In the genomic region with DNA sequence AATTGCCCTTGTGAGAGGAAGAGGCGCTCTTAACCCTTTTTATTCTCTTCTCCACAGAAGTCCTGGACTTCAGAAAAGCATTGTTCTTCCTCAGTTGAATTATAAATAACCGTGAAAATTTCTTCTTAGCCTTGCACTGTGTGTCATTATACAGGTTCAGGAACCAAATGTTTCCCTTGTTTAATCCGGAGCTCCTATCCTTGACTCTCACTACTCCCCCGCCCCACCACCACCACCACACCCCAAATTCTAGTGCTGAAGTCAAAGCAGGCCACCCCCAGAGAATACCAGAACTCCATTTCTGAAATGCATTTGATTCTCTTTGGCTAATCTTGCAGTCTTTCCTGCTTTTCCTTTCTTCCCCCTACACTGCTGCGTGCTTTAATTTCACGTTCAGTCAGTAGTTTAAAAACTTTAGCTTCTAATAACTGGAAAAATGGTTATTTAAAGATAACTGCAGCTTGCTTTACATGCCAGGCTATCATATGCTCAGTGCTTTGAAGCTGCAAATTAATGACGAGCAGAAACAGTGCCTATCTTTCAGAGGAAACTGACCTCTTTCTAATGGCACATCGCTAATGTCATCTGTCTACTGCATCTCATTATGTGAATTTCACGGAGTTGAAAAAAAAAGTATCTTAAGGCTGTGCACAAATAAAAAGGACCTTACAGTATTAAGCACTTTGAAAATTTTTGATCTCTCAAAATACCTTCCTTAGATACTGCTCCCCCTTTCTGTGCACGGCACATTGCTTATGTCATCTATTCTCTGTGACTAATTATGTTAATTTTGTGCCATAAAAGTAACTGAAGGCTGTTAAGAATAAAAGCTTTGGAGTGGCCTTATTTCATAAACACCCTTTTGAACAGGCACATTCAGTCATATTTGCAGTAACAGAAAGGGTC, we compare ENCODE assay signal across 12 mouse cellular contexts.
A peak's percentile ranks its signal among the peaks of the same experiment; 100 is the strongest.
DNase-seq lines count a peak whose midpoint lies in the region; ATAC-seq lines count a peak whose summit lies in the region.
"Had no signal": no experiment of that assay in that cellular context is flagged by ENCODE, and none has a peak within 500 bp of the region (broad histone marks: within the 10 kb centered on the region; RNA-seq: fewer than 3 reads in every experiment).

No protein-coding gene starts in this region.

- H3K4me3 ChIP-seq in limb, embryonic 12.5 days (replicated peaks) = no peak overlapping the region
- no peak overlapping the region for H3K4me3 ChIP-seq in limb, embryonic 10.5 days
- H3K4me3 ChIP-seq in forebrain, embryonic 15.5 days = no peak overlapping the region
- no peak overlapping the region for H3K4me3 ChIP-seq in hindbrain, embryonic 16.5 days (ENCODE audit: low read length)
- no peak overlapping the region for H3K4me3 ChIP-seq in neural tube, embryonic 13.5 days
- H3K4me3 ChIP-seq: stomach, embryonic 15.5 days had no signal

- peaks cover 3% of the 10 kb centered on the region; the same call in 1 of the 2 replicates for H3K4me1 ChIP-seq in limb, embryonic 12.5 days (replicated peaks)
- peaks cover 7% of the 10 kb centered on the region; the same call in 1 of the 2 replicates for H3K4me1 ChIP-seq in limb, embryonic 10.5 days
- H3K4me1 ChIP-seq in forebrain, embryonic 15.5 days = peaks cover 12% of the 10 kb centered on the region
- H3K4me1 ChIP-seq in hindbrain, embryonic 16.5 days (ENCODE audit: control insufficient read depth, insufficient read depth, low read depth, low read length) = peaks cover 5% of the 10 kb centered on the region
- H3K4me1 ChIP-seq in neural tube, embryonic 13.5 days (replicated peaks) = peaks cover 16% of the 10 kb centered on the region

- no peak overlapping the region for H3K4me2 ChIP-seq in limb, embryonic 12.5 days
- H3K4me2 ChIP-seq in forebrain, embryonic 15.5 days (replicated peaks) = peak overlapping the region; percentile 32
- H3K4me2 ChIP-seq in hindbrain, embryonic 16.5 days (ENCODE audit: low read length) = peak overlapping the region; percentile 35
- peak overlapping the region; percentile 38 for H3K4me2 ChIP-seq in neural tube, embryonic 13.5 days
- H3K4me2 ChIP-seq: stomach, embryonic 15.5 days had no signal

- ATAC-seq in limb, embryonic 12.5 days (ENCODE audit: insufficient number of reproducible peaks, insufficient read depth, low FRiP score, low TSS enrichment, low read depth) = 0 out of 2 replicates have a peak, but pooled peaks have one; percentile 31
- peak; percentile 83 for ATAC-seq in forebrain, embryonic 15.5 days (replicated peaks)
- ATAC-seq in hindbrain, embryonic 16.5 days = peak; percentile 75
- ATAC-seq in neural tube, embryonic 13.5 days (ENCODE audit: low read depth) = peak; percentile 78

- H3K9me3 ChIP-seq in limb, embryonic 12.5 days = no peaks in the 10 kb centered on the region
- no peaks in the 10 kb centered on the region for H3K9me3 ChIP-seq in limb, embryonic 10.5 days (replicated peaks)
- no peaks in the 10 kb centered on the region for H3K9me3 ChIP-seq in forebrain, embryonic 15.5 days
- no peaks in the 10 kb centered on the region for H3K9me3 ChIP-seq in hindbrain, embryonic 16.5 days (ENCODE audit: control insufficient read depth, low read length)
- no peaks in the 10 kb centered on the region for H3K9me3 ChIP-seq in neural tube, embryonic 13.5 days
- H3K9me3 ChIP-seq: stomach, embryonic 15.5 days had no signal

- H3K9ac ChIP-seq in limb, embryonic 12.5 days (replicated peaks) = no peak overlapping the region
- H3K9ac ChIP-seq in forebrain, embryonic 15.5 days (replicated peaks) = no peak overlapping the region
- no peak overlapping the region for H3K9ac ChIP-seq in hindbrain, embryonic 16.5 days (ENCODE audit: low read depth, low read length)
- no peak overlapping the region for H3K9ac ChIP-seq in neural tube, embryonic 13.5 days
- H3K9ac ChIP-seq: stomach, embryonic 15.5 days had no signal

- H3K27ac ChIP-seq in limb, embryonic 12.5 days = no peak overlapping the region
- no peak overlapping the region for H3K27ac ChIP-seq in limb, embryonic 10.5 days
- no peak overlapping the region for H3K27ac ChIP-seq in forebrain, embryonic 15.5 days (replicated peaks)
- H3K27ac ChIP-seq in hindbrain, embryonic 16.5 days (ENCODE audit: low read depth, low read length) = no peak overlapping the region
- H3K27ac ChIP-seq in neural tube, embryonic 13.5 days (replicated peaks) = peak overlapping the region; percentile 49; the same call in 1 of the 2 replicates
- H3K27ac ChIP-seq: macrophage; stomach, embryonic 15.5 days had no signal

- no peaks in the 10 kb centered on the region for H3K27me3 ChIP-seq in limb, embryonic 12.5 days
- H3K27me3 ChIP-seq in limb, embryonic 10.5 days (ENCODE audit: low read depth, poor library complexity, severe bottlenecking) = no peaks in the 10 kb centered on the region
- H3K27me3 ChIP-seq in forebrain, embryonic 15.5 days = no peaks in the 10 kb centered on the region
- no peaks in the 10 kb centered on the region for H3K27me3 ChIP-seq in hindbrain, embryonic 16.5 days (replicated peaks; ENCODE audit: control insufficient read depth, insufficient read depth, low read length)
- H3K27me3 ChIP-seq in neural tube, embryonic 13.5 days = no peaks in the 10 kb centered on the region
- H3K27me3 ChIP-seq: stomach, embryonic 15.5 days had no signal

- 59% methylated on average over 10 of the region's 10 CpGs for WGBS in limb, embryonic 12.5 days
- WGBS in limb, embryonic 10.5 days = 64% methylated on average over 10 of the region's 10 CpGs
- 19% methylated on average over 10 of the region's 10 CpGs for WGBS in forebrain, embryonic 15.5 days
- WGBS in hindbrain, embryonic 16.5 days = 20% methylated on average over 10 of the region's 10 CpGs
- 19% methylated on average over 10 of the region's 10 CpGs for WGBS in neural tube, embryonic 13.5 days

- no peak for DNase-seq in limb, embryonic 10.5 days (ENCODE audit: low spot score)
- DNase-seq in urinary bladder, adult 18-20 months (ENCODE audit: low spot score in 2 of 2) = no peak
- DNase-seq in left cerebral cortex, adult 18-20 months (ENCODE audit: low spot score in 2 of 2) = no peak
- DNase-seq: kidney, adult 2 months; right cerebral cortex, postnatal 4 days; thymus, postnatal 36 days had no signal

- no peaks in the 10 kb centered on the region for H3K36me3 ChIP-seq in limb, embryonic 12.5 days
- H3K36me3 ChIP-seq in limb, embryonic 10.5 days = no peaks in the 10 kb centered on the region
- no peaks in the 10 kb centered on the region for H3K36me3 ChIP-seq in forebrain, embryonic 15.5 days
- H3K36me3 ChIP-seq in hindbrain, embryonic 16.5 days (ENCODE audit: control insufficient read depth, insufficient read depth, low read length) = no peaks in the 10 kb centered on the region
- H3K36me3 ChIP-seq in neural tube, embryonic 13.5 days = no peaks in the 10 kb centered on the region
- H3K36me3 ChIP-seq: stomach, embryonic 15.5 days had no signal

Comparison
In these comparisons a context has a peak if more than half of its experiments do, and no peak if none do; other contexts are left out.
1. ATAC-seq: peak in every context shown above with its lines; median percentile 83 in forebrain, embryonic 15.5 days; 78 in neural tube, embryonic 13.5 days; 75 in hindbrain, embryonic 16.5 days; 31 in limb, embryonic 12.5 days.